Mouse (Mus musculus) ES-CJ7 (cell line): ENCODE results near the gene Sec23a.
A peak's percentile ranks its signal among the peaks of the same experiment; 100 is the strongest.
"Not testable (repeated sequence)": the region's sequence is repeated elsewhere in the genome, so short reads cannot be mapped to it uniquely, and the experiment has no call there.

Experiments
- DNase-seq: peaks from one replicate; pipeline ENCODE4 v3.0.0; 2011; ENCODE audit warnings: low read depth, low spot score

Gene Sec23a

DNA sequence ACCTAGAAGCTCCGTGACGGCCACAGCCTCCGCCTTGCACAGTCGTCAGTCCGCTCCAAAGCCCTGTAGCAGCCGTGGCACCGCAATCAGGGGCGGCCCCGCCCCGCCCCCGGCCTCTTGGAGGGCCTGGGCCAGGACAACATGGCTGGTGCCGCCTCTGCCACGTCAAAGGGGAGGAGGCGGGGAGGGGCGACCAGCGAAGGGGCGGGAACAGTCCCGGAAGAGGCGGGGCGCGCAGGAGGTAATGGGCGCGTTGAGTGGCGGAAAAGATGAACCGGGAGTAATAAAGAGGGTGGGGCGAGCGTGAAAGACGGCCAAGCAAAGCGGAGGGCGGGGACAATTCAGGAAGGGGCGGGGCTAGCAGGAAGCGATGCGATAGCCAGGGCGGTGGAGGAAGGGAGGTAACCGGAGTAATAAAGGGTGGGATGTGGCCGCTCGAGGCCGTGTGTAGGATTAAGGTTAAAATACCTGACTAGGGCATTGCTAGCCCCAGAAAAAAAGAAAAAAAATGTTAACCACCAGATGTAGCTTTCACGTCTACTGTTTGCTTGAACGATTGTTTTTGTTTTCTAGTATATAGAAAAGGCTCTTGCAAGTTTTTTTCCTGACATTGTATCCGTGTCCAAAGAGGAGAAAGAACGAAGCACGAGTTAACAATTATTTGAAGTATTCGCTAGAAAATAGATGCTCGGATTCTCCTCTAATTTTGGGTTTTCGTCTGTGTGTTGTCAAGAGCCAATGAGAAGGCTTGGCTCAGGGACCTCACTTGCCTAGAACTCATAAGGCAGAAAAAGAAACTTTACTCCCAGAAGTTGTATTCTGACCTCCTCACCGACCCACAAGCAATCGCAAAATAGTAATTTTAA is at the start of gene Sec23a:
Gene Sec23a, minus strand, starts transcription at position 174 of the 866 bp plus-strand sequence.
- peak; percentile 98 for DNase-seq

DNA sequence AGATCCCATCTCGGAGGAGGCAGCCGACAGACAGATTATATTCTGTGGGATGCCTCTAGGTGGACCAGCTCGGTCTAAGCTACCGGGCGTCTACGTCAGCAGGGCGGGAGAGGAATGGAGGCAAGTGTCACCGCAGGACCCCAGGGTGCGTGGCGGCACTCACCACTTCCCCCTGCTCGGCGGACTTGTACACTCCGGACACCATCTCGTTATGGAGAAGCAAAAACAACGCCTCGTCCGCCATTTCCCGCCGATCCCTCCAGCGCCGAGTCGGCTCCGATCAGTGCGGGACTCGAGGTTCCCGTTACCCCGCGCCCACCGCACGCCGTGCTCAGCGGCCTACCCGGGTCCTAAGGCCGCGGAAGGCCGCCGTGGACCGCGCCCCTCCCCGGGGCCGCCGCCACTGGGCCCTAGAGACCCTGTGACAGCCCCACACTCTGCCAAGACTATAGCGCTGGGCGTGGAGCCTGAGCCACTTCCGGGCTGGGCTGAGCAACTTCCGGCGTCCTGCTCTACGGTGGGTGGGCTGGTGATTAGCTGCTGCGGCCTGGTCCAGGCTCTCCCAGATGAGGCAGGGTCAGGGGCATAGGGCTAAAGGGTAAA is 49.3 kb upstream of the Sec23a start, which contains the start of gene Trappc6b:
Gene Trappc6b, minus strand, starts transcription at position 480 of the 603 bp plus-strand sequence.
- peak; percentile 84 for DNase-seq

DNA sequence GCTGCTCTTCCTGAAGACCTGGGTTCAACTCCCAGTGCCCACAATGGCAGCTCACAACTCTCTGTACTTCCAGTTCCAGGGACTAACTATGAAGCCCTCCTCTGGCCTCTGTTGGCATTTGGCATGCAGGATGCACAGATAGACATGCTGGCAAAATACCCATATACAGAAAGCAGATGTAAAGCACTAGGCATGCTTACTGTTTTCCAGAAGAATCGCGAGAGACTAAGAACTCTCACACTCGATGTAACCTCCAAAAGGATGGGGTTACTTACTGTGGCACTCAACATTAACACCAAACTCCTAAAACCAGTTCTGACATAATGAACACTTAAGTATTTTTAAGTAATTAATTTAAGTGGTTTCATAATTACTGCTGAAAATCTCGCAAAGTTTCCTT is 48.5 kb upstream of the Sec23a start:
- DNase-seq = no peak

DNA sequence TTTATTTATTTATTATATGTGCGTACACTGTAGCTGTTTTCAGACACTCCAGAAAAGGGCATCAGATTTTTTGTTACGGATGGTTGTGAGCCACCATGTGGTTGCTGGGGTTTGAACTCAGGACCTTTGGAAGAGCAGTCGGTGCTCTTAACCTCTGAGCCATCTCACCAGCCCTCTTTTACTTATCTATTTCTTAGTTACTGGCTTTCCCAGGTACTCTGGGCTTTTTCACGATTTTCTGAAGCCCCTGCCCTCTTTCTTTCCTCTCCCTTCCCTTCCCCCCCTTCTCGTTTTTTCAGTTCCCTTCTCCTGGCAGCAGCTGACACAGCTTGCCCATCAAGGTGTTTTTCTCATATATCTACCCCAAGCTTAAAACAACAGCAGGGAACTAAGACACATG is 46.4 kb upstream of the Sec23a start:
- DNase-seq = not testable (repeated sequence)

DNA sequence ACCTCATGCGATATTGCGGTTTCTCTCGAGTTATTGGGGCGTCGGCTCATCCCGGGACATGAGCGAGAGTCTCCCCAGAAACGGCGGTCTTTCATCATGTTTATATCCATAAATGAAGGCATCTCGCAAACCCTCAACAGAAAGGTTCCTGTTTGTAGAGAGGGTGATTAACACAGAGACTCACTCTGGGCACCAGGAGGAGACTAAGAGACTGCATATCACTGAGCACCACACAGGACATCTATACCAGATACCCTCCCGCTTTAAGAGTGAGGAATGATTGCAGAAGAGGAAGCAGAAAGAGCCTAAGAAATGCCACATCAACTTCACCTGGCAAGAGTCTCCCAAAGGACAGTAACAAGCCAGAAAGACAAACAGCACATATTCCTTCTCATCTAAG is 44.4 kb upstream of the Sec23a start:
- DNase-seq = no peak

DNA sequence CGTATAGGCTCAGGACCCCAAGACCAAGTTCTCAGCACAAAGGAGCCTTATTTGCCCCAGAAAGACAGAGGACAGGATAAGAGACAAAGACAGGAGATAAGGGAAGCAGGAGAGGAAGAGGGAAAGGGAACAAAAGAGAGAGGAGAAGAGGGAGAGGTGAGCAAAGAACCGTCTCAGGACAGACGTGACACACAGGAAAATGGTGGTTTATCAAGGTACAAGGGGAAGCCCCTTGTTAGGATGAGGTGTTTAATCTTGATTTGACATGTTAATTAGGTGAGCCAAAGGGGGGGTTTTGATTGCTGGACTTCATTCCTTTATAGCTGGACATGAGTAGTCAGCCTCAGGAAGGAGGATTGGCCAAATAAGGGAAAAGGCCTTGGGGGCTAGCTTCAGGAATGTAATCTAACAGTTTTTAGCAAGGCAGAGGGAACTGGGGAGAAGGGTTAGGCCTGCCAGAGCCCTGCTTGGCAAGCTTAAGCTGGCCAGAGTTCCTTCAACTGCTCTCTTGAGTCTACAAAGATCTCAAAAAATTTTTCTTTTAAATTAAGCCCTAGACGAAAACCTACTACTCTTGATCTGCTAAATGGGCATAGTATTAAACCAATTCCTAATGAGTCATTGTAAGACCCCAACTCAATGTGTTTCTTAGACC is 43.5 kb upstream of the Sec23a start:
- no peak for DNase-seq

DNA sequence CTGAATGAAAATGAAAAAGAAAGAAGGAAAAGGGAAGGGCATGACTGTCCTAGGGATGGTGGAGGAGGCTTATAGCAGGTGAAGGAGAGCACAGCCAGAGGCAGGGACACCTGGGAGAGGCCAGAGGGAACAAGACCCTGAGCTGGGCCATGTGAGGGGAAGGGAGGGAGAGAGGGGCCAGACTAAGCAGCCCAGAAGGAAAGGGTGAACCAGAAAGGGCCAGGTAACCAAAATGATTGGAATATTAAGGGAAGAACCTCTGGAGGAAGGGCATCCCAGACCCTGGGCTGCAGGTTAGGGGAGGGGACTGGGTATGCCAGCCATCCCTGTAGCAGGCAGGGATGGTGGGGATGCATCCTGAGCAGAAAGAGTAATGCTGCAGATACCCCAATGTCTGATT is 42.2 kb upstream of the Sec23a start:
- no peak for DNase-seq

DNA sequence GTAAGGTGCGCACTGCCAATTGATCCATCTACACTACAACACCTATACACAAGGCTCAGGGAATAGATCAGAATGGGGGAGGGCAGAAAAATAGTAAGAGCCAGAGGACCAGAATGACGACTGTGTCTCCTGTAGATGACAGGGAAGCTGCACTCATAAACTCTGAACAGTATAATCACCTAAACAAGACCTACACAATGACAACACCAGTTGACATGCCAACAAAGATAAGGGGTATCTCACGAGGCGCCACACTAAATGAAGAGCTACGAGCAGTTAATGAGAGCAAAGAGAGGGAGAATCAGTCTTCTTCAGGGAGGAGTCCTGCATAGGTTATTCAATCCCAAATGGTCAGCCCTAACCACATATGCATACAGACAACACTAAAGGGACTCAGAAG is 41.3 kb upstream of the Sec23a start:
- DNase-seq = no peak

DNA sequence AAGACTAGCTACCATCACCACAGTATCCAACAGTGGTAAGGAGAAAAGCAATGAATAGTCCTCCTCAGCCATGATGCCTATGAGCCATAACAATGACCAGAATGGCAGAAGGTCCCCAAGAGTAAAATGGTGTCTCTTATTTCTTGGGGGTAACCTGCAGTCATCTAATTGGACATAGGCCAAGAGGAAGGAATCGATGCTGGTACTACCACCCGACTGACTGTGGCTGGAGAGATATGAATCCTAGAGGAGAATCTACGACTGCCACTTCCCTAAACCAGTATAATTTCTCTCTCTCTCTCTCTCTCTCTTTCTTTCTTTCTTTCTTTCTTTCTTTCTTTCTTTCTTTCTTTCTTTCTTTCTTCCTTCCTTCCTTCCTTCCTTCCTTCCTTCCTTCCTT is 40.7 kb upstream of the Sec23a start:
- no peak for DNase-seq

DNA sequence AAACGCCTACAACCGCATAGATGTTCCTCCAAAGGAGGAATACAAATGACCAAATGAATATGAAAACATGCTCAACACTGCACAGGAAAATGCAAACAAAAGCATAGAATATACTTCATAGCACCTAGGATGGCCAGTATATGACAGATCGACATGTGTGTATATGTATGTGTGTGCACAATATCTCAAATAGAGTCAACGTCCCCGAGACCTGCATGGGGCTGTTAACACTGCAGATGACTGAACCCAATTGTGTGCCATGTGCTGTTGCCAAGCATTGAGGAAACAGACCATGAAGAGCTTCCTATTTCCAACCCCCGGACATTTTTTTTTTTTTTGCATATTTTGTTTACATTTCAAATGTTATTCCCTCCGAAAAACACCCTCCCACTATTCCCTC is 29.0 kb upstream of the Sec23a start:
- DNase-seq = no peak

DNA sequence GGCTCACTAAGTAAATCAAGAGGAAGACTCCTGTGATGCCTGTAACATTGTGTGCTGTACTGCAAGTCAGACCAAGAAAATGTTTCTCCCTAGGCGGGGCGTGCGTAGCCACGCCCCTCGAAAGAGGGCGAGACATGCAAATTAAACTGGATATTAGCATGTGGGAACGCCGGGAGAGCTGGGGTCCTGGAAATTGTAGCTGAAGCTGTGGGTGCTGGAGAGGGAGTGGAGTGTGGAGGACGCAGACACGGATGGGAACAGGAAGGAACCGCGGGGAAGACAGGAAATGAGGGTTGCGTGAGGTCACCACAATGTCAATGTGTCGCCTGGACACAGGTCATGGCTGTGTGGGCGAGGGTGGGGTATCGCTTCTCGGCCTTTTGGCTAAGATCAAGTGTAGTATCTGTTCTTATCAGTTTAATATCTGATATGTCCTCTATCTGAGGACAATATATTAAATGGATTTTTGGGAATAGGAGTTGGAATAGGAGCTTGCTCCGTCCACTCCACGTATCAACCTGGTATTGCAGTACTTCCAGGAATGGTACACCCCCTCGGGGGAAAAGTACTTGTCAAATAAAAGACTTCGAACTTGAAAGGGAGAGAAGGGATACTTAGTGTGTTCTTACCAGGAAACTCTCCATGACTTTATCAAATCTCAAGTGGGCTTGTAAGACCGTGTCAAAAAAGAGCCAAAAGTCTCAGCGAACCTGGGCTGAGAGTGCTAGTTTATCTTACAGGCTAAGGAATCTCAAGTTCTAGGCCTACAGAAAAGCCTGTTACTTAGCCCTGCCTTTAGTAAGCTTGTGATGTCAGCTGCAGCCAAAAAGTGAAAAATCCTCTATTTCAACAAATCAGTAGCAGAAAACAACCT is 28.4 kb upstream of the Sec23a start:
- DNase-seq = peak; percentile 99

DNA sequence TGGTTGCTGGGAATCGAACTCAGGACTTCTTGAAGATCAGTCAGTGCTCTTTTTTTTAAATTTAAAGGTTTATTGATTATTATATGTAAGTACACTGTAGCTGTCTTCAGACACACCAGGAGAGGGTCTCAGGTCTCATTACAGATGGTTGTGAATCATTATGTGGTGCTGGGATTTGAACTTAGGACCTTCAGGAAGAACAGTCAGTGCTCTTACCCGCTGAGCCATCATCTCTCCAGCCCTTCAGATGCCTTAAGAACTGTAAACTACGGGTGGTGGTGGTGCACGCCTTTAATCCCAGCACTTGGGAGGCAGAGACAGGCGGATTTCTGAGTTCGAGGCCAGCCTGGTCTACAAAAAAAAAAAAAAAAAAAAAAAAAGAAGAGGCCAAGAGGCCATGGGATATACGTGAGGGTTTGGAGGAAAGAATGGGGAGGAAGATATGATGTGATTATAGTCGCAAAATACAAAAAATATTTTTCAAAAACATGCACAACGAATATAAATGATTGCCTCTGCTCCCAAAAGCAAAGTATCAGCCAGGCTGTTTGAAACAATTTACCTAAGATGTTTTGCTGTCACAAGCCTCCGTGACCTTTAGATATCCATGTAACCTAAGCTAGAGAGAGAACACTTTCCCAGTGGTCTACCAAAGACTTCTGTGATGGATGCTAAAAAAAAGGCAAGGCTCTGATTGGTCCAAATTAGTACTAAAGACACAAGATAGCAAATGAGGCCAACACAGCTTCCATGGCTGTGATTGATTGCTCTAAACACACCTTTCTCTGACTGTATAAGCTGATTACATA is 27.5 kb upstream of the Sec23a start:
- peak; percentile 89 for DNase-seq

DNA sequence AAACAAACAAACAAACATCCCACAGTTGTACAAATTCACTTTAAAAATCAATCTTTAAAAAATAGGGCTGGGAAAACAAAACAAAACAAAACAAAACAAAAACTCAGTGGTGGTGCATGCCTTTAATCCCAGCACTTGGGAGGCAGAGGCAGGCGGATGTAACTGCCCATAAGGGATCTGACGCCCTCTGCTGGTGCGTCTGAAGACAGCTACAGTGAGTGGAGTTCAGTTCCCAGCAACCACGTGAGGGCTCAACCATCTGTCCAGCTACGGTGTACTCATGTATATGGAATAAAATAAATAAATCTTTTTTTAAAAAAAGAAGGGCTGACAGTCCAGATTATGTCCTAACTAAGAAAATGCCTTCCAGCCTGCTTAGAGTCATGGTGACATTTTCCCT is 20.3 kb upstream of the Sec23a start:
- peak; percentile 73 for DNase-seq

DNA sequence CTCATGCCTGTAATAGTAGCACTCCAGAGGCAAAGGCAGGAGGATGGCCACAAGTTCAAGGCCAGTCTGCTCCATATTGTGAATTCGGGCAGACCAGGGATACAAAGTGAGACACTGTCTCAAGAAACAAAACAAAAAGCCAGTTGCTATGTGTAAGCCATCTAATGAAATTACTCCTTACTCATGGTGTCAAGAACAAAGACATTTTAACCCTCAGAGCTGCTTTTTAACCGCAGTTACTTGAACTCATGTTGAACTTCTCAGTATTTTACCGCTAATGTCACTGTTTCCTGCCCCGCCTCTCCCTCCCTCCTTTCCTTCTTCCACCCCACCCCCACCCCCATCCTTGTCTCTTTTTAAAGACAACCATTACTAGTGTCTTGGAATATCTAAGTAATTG is 9.5 kb upstream of the Sec23a start:
- DNase-seq = no peak

DNA sequence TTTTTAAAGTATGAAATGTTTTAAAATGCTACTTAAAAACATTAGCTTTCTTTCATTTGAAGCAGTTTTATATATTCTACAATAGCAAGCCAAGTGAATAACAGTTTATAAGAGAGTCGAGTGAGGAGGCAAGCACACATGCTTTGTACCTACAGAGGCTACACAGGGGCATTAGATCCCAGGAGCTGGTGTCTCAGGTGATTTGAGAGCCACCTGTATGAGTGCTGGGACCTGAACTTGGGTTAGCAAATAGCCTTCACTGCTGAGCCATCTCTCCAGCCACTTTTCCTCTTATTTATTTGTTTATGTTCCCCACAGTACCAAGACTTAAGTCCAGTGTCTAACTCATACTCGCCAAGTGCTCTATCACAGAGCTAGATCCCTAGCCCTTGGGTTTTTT is 8.1 kb upstream of the Sec23a start:
- DNase-seq = no peak

DNA sequence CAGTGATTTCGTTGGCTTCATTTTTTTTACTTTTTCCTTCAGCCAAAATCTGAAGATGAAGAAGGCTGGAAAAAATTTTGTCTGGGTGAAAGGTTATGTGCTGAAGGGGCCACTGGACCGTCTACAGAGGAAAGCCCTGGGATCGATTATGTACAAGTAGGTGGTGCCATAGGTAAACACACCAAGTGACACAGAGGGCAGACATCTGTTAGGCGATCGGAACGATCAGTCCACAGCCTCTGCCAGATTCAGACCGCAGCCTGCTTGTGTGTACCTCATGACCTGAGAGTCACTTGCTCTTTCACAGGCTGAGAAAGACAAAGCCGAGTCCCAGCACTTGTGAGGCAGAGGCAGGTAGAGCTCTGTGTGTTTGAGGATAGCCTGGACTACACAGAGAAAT is 6.2 kb upstream of the Sec23a start:
- no peak for DNase-seq

DNA sequence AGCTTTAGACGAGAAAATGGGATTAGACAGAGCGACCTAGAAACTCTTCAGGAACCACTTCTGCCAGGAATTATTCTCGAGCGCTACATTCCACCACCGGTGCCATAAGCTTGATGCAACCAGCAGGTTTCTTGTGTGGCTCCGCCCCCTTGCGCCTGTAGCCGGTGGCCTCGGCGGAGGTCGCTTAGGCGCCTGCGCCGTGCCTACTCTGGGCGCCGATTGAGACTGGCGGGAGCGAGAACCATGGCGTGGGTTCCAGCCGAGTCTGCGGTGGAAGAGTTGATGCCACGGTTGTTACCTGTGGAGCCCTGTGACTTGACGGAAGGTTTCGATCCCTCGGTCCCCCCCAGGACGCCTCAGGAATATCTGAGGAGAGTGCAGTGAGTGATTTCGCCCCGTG is 1.4 kb upstream of the Sec23a start, which contains the start of gene Gemin2:
Gene Gemin2, plus strand, starts transcription at position 160 of the 400 bp plus-strand sequence.
- DNase-seq = peak; percentile 95

DNA sequence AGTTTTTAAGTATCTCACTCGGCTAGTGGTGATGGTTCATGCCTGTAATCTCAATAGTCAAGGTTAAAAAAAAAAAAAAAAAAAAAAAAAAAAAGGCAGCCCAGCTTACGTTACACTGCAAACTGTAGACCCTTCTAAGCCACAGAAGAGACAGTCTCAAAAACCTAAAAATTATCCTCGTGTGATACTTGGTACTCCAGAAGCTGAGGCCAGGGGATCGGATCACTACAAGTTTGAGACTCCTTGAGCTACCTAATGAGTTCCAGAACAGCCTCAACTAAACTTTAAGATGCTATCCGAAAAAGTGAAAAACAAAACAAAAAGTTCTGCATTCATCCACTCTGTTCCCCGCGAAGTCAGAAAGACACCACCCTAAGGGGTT is 884 bp upstream of the Sec23a start:
- no peak for DNase-seq

DNA sequence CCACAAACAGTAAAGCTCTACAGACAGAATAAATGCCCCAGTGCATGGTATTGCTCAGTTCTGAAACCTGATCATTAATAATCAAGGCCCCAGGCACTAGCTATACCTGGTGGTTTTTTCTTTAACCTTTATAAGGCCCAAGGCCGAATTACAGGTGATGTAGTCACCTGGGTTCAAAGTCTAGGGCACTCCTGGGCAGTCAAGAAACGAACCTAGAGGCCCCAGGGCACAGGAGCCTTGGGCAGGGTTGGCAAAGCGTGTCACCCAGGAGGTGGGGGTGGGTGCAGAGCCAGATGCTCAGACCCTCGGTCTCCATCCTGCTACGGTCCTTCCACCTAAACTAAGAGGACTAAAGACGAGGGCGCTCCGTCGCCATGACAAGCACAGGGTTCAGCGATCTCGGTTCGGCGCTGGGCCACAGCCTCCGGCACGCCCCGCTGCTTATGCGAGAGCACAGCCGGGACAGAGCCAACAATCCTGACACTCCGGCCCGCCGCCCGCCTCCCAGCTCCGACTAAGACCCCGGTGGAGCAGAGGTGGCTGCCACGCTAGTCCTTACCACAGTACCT is 458 bp downstream of the Sec23a start:
- no peak for DNase-seq

DNA sequence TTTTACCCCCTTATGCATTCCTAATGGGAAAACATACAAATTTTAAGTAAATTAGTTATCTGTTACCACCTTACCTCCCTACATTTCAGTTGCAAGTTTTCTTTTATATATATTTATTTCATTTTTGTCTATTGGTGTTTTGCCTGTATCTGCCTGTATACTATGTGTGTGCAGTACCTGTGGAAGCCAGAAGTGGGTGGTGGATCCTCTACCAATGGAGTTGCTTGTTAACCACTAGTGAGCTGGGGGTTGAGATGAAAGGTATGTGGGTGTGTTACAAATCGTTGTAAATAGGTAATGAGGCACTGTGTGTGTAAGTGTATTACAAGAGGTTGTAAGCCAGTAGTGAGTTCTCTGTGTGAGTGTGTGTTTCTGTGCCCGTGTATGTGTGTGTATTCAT is 1.3 kb downstream of the Sec23a start:
- DNase-seq = peak; percentile 53
